Mouse (Mus musculus) cortical plate, adult 2 months (tissue): ENCODE measurements around the gene Grhpr.

ENCODE experiments used
- CTCF ChIP-seq: fragments of 200-500 bp; IDR thresholded peaks from 2 replicates; pipeline ENCODE4 v1.5.1; 2011; ENCODE audit warnings: mild to moderate bottlenecking, control low read depth, low read length; ENCODE audit not compliant: insufficient read depth; ENCODE audit errors: extremely low read depth
- POLR2A ChIP-seq: fragments of 200-500 bp; IDR thresholded peaks from 2 replicates; pipeline ENCODE4 v1.6.1; 2011; ENCODE audit warnings: mild to moderate bottlenecking, low read length, control low read depth; ENCODE audit not compliant: insufficient read depth; ENCODE audit errors: extremely low read depth

GRCm38 (mm10) chr4:44982440-44983130 is 1.4 kb downstream of the Grhpr start:
- TF ChIP-seq CTCF (no peak), POLR2A (no peak)
